Mouse (Mus musculus) gastrocnemius, postnatal 14 days (tissue): Measurements from ENCODE around the gene Slc25a47. TPM values are rescaled to one million over a fixed set of nuclear protein-coding genes. Genes with fewer than 3 reads are reported as not detected.

Experiments
- DNase-seq: peaks from one replicate; pipeline ENCODE4 v3.0.0; 2021; ENCODE audit warnings: mixed read lengths
- intact Hi-C: fragments of 180-260 bp; cut with DNase I; formaldehyde crosslinking; loops from one replicate; pipeline ENCODE4 v1.15.1; 2025; ENCODE audit warnings: low total_unique reads
- long read RNA-seq, 2 experiments: library from polyadenylated mRNA; stranded (forward); transcript quantifications; one replicate each; pipeline ENCODE4 v2.0.0; 2021
- total RNA-seq, 2 experiments: library from RNA; stranded (reverse); gene quantifications; 2 replicates each; pipeline ENCODE4 v1.2.3; 2021

Gene Slc25a47
- total RNA-seq: 1 to 10 TPM; 4.5 to 6.0 TPM
- long read RNA-seq, experiment 1, partial matches to known transcripts: 0 of 1 reads
- long read RNA-seq, experiment 1, other reads (novel, unspliced or antisense): 1 of 1 reads
- long read RNA-seq, experiment 2, partial matches to known transcripts: 1 of 2 reads
- long read RNA-seq, experiment 2, other reads (novel, unspliced or antisense): 1 of 2 reads

- intact Hi-C loops: no loop called here
- DNase-seq: peak; percentile 98
These were observed at the start of gene Slc25a47, which contains the start of gene Slc25a29 for GRCm38 (mm10) chr12:108835840-108836409. Gene Slc25a47 (plus strand): TSS chr12:108836046. Gene Slc25a29 (minus strand): TSS chr12:108835883.

GRCm38 (mm10) chr12:108787329-108787728, 48.5 kb upstream of the Slc25a47 start:
- intact Hi-C loops: no loop called here
- DNase-seq: no peak

GRCm38 (mm10) chr12:108792152-108792545, 43.7 kb upstream of the Slc25a47 start:
- DNase-seq: peak; percentile 84
- intact Hi-C loops: loop anchor here (5.0 kb wide), 1 partner anchor 100 kb away; the partner anchor contains the start of genes Wars and Wdr25

DNA sequence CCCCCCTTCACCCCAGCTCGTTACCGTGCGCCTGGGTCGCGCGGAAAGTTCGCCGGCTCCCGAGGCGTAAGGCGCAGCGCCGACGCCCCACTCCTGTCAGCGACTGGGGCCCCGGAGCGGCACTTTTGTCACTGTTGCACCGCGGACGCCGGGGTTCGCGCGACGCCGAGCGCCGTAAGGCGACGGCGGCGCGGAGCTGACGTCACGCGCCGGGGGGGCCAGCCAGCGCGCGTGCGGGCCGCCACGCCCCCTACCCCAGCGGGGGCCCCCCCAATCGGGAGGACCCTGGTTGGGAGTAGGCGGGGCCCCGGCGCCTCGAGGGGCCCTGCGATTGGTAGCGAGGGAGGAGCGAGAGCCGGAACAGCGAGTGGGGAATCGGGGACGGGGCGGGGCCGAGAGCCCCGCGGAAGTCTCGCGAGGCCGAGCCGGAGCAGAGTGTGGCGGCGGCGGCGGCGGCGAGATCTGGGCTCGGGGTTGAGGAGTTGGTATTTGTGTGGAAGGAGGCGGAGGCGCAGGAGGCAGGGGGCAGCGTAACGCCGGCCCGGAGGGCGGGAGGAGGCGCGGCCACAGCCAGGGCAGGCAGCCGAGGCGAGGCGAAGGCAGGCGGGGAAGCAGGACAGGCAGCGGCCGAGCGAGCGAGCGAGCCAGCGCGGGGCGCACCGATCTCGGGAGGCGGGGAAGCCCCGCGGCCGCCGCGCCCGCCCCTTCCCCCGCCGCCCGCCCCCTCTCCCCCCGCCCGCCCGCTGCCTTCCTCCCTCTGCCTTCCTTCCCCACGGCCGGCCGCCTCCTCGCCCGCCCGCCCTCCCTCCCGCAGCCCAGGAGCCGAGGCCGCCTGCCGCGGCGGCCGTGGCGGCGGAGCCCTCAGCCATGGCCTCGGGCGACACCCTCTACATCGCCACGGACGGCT, 43.0 kb upstream of the Slc25a47 start, which contains the start of gene Yy1:
Gene Yy1 (plus strand): TSS at position 428 of the 907 bp plus-strand sequence.
- DNase-seq: peak; percentile 99
- intact Hi-C loops: loop anchor here (5.0 kb wide), 1 partner anchor 100 kb away; the partner anchor contains the start of genes Wars and Wdr25

DNA sequence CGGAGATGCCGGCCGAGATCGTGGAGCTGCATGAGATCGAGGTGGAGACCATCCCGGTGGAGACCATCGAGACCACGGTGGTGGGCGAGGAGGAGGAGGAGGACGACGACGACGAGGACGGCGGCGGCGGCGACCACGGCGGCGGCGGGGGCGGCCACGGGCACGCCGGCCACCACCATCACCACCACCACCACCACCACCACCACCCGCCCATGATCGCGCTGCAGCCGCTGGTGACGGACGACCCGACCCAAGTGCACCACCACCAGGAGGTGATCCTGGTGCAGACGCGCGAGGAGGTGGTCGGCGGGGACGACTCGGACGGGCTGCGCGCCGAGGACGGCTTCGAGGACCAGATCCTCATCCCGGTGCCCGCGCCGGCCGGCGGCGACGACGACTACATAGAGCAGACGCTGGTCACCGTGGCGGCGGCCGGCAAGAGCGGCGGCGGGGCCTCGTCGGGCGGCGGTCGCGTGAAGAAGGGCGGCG, 42.3 kb upstream of the Slc25a47 start:
- intact Hi-C loops: loop anchor here (5.0 kb wide), 1 partner anchor 99 kb away; the partner anchor contains the start of genes Wars and Wdr25
- DNase-seq: peak; percentile 41

DNA sequence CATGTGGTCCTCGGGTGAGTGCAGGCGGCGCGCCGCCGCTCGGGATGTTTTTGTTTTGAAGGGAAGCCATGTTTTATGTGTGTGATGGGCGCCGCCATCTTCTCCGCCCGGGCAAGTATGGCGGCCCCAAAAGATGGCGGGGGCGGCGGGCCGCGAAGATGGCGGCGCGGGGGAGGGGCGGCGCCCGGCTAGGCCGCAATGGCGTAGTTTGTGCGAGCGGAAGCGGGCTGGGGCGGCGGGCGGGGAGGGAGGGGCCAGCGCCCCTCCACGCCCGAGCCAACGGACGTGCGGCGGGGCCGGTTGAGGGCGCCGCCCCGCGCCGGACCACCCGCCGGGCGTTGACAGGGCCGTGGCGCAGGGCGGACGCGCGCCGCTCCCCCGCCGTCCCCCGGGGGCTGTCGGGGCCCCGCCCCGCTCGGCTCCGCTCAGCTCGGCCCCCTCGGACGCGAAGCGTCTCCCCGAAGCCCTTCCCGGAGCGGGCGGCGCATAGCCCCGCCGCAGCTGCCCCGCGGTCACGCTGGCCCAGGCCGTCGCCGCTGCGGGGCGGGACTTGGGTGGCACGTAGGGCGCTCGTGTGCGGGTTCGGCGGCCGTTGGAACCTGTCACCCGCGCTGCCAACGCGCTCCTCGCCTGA, 41.7 kb upstream of the Slc25a47 start:
- DNase-seq: peak; percentile 86
- intact Hi-C loops: loop anchor here (5.0 kb wide), 1 partner anchor 98 kb away; the partner anchor contains the start of genes Wars and Wdr25

GRCm38 (mm10) chr12:108794979-108795537, 40.8 kb upstream of the Slc25a47 start:
- intact Hi-C loops: loop anchor here (5.0 kb wide), 1 partner anchor 97 kb away; the partner anchor contains the start of genes Wars and Wdr25
- DNase-seq: no peak

DNA sequence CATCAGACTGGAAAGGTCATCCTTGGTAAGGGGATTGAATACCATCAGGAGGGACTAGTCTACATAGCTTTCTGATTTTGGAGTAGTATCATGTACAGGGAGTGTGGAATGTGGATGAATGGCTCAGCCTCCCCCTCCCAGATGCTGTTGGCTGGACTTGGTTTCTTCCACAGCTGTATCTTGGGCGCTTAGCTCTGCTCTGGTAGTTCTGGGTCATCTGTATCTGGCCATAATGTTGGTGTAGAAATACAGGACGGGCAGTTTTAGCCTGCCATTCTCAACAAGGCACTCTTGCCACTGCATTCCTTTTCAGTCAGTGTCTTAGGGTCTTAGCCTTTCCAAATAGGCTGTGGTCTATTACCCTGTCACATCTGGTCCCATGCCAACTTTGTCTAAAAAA, 34.2 kb upstream of the Slc25a47 start:
- intact Hi-C loops: no loop called here
- DNase-seq: no peak

DNA sequence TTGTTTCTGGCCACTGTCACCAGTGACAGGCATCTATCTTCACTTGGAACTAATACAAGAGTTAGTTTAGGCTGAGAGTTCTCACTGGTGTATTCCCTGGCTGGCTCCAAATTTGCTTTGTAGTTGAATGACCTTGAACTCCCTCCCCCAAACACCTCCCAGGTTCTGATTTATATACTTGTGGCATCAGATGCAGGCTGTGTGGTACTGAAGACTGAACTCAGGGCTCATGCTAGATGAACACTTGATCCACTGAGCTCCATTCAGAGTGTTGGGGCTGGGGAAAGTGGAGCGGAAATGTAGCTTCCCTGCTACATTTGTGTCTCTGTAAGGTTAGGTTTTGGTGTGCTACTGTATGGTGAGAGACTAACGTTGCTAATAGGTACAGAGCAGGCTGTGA, 31.5 kb upstream of the Slc25a47 start:
- no peak for DNase-seq
- intact Hi-C loops: no loop called here

DNA sequence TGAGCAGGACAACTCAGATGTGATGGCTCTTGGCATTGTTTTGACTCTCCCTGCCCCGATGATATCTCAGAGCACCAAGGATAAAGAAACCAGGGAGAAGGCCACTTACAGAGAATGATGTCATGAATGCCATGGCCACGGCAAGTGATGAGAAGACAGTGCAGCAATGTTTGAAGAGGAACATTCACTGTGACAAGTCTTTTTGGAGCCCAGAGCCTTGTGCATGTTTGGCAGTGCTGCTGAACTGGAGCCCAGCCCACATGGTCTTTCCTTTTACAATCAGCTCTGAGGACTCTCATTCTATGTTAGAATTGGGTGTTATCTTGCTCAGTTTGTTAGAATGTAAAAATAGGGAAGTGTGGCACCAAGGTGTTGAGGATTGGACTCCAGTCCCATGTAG, 27.4 kb upstream of the Slc25a47 start:
- intact Hi-C loops: no loop called here

GRCm38 (mm10) chr12:108809771-108810170, 26.1 kb upstream of the Slc25a47 start:
- intact Hi-C loops: loop anchor here (5.0 kb wide), 2 partner anchors 43 to 83 kb away; partner anchors contain the start of genes Wars and Wdr25
- DNase-seq: no peak

More for the DNA sequence above, 27.4 kb upstream of the Slc25a47 start:
- no peak for DNase-seq

DNA sequence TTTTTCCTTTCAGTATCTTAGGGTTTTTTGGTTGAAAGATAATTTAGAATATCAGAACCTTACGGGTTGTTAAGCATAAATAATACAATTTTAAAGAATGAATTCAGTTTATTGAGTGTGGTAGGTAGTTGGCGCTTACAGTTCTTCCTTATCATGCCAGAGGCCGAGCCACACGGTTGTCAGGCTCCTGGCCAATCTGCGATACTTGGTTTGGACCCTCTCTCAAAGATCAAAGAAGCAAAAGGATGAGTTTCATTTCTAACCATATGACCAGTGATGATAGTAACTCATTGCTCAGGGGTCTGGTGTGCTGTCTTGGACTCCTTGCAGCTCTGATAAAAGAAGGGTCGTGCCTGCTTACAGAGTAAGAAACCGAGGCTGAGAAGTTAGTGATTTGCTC, 25.5 kb upstream of the Slc25a47 start:
- intact Hi-C loops: loop anchor here (5.0 kb wide), 2 partner anchors 42 to 82 kb away; partner anchors contain the start of genes Wars and Wdr25
- DNase-seq: no peak

DNA sequence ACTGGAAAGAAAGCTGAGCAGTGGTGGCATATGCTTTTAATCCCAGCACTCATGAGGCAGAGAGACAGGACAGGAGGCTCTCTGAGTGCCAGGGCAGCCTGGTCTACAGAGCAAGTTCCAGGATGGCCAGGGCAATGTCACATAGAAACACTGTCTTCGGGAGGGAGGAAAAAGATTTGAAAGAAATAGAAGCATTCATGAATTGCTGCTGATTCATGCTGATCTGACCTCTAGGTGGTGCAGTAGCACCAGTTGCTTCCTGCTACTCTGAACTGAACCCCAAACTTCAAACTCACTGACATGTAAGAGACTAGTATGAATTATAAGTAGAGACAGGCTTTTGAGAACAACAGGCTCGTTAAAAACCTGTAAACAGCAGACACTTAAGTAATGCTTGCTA, 24.7 kb upstream of the Slc25a47 start:
- intact Hi-C loops: loop anchor here (5.0 kb wide), 2 partner anchors 41 to 81 kb away; partner anchors contain the start of genes Wars and Wdr25
- no peak for DNase-seq

DNA sequence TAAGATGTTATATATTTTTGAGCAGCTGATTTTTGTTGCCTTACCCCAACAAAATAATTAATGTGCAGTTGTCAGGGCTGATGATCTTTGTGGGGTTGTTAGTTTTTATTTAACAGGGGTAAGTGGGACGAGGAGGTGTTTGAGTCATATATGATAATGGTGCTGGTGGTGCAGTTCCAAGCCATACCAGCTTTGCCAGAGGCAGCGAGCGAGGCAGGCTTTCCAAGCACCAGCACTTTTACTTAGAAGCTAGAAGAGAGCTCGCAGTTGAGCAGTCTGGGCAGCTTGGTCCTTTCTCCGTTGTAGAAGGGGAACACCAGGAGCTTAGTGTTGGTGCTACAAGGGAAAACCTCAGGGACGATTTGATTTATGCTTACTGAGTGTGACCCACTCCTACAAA, 23.4 kb upstream of the Slc25a47 start:
- no peak for DNase-seq
- intact Hi-C loops: loop anchor here (5.0 kb wide), 2 partner anchors 40 to 80 kb away; partner anchors contain the start of genes Wars and Wdr25

DNA sequence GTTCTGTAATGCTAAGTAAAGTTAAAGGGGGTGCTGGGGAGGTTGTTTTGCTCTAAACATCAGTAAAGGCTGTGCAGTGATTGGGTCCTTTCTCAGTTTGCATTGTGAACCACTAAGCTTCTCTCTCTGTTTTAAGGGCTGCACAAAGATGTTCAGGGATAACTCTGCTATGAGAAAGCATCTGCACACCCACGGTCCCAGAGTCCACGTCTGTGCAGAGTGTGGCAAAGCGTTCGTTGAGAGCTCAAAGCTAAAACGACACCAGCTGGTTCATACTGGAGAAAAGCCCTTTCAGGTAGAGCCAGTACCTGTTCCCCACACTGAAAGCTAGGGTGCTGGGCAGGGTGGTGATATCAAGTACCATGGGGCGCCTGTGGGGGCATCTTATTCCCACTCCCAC, 21.4 kb upstream of the Slc25a47 start:
- intact Hi-C loops: loop anchor here (5.0 kb wide), 2 partner anchors 38 to 78 kb away; partner anchors contain the start of genes Wars and Wdr25

GRCm38 (mm10) chr12:108816569-108816968, 19.3 kb upstream of the Slc25a47 start:
- intact Hi-C loops: no loop called here
- DNase-seq: no peak

More for the DNA sequence above, 21.4 kb upstream of the Slc25a47 start:
- no peak for DNase-seq

DNA sequence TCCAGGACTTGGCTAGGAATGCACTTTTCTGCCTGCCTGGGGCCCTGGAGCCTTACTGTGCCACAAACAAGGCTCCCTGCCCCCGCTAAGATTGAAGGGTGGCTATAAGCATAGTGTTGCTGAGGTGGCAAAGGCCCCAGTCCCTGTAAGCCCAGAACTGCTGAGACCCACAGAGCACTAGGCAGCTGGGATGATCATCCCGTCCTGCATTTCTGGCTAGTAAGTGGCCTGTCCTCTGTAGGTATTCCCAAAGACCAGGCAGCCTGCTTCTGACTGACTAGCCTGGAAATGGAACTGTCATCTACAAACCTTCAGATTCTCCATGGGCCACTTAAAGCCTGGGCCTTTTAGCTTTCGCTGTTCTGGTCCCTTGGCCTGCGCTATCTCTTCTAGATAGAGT, 15.4 kb upstream of the Slc25a47 start:
- DNase-seq: no peak

DNA sequence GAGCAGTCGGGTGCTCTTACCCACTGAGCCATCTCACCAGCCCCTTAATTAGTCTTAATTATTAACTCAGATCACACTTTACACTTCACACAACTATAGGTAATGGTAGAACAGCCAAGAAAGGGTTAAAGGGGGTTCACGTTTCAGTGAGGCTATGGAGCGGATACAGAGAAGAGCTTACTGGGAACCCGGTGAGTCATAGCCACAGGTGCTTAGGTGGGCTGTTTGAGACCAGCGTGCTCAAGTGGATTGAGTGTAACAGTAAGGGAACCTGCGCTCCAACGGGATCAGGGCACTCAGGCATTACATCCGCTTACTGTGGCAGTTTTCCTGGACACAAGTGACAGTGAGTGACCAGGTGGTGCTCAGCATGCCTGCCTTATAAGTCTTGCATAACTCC, 12.8 kb upstream of the Slc25a47 start:
- intact Hi-C loops: no loop called here
- no peak for DNase-seq

More for the DNA sequence above, 15.4 kb upstream of the Slc25a47 start:
- intact Hi-C loops: no loop called here
